ENCODE assay signal across 14 mouse cellular contexts in the genomic region with DNA sequence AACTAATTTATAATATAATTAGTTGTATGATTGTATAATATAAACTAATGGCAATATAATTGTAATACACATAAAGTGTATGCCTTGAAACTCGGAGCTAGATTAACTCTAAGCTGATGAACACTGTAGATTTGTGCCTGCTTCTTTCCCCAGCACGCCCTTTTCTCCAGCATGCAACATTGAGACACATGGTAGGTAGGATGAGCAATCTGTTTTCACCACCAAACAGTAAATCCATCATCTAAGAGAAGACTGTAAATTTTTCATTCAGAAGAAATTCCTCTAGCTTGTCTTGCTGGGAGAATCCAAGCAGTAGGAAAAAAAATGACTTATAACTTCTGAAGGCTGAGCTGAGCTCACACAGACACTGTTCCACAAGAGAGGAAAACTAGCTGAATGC.
A peak's percentile ranks its signal among the peaks of the same experiment; 100 is the strongest.
DNase-seq lines count a peak whose midpoint lies in the region.
"Had no signal": no experiment of that assay in that cellular context is flagged by ENCODE, and none has a peak within 500 bp of the region (broad histone marks: within the 10 kb centered on the region; RNA-seq: fewer than 3 reads in every experiment).

No protein-coding gene starts in this region.

- peak; percentile 21 to 61 for DNase-seq in layer of hippocampus, adult 18-20 months (ENCODE audit: low spot score in 2 of 2)
- no peak for DNase-seq in layer of hippocampus, postnatal 36 days
- peak; percentile 10 to 14 for DNase-seq in right cerebral cortex, adult 2 months (ENCODE audit: low spot score in 2 of 2)
- no peak for DNase-seq in right cerebral cortex, postnatal 25 days
- peak; percentile 38 for DNase-seq in layer of hippocampus, adult 9-11 months
- DNase-seq in kidney, postnatal 36 days, result no peak
- DNase-seq: adrenal gland, adult 2 months; adrenal gland, postnatal 25 days; cerebellum, adult 2 months; cerebellum, postnatal 10 days; forebrain, postnatal 0 days; gastrocnemius, postnatal 36 days; heart, adult 18-20 months; heart, postnatal 10 days had no signal

Comparison
In these comparisons a context has a peak if more than half of its experiments do, and no peak if none do; other contexts are left out.
1. DNase-seq: peak in layer of hippocampus, adult 18-20 months (2 of 2), right cerebral cortex, adult 2 months (2 of 2) and layer of hippocampus, adult 9-11 months (single experiment); none in layer of hippocampus, postnatal 36 days (0 of 2), right cerebral cortex, postnatal 25 days (single experiment) and kidney, postnatal 36 days (0 of 2).